Mouse (Mus musculus): ENCODE results near the gene Polh. TPM values are rescaled to one million over a fixed set of nuclear protein-coding genes. Genes with fewer than 3 reads are reported as not detected.

The Polh gene
- polyA plus RNA-seq, 1 experiment from 2014 or later: 12.6 TPM

DNA sequence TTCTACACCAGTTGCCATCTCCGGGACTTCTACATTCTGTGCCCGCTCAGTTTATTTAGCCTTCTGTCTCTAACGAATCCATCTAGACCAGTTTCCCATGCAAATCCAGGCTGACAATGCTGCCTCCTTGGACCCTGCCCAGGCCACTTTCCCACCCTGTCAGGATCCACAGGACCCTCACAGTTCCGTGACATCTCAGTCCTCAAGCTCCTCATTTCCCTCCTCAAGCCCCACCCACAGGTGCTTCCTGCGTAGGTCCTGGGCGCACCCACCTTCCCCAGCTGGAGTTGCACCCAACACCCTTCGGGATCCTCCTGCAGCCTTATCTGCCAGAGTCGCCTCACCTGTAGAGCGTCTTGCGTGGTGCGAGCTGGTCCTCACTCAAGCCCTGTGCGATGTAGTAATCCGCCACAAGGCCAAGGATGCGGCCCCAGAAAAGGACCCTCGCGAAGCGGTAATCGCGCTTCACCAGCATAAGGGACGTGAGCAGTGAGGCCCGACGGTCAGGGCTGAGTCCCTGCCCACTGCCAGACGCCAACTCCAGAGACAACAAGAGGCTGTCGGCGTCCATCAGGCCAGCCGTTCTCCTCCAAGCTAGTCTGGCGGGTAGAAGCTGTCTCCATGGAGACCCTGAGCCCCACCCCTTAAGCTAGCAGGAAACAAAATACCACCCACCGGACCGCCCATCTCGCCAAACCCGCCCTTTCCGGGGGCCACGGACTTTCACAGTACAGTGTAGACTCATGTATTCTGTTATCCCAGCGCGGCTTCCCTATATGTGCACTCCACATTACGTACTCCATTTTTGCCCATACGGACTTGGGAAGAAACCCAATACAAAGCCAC is 58.6 kb downstream of the Polh start, which contains the start of gene Rsph9:
Gene Rsph9, minus strand, starts transcription at position 639 of the 846 bp plus-strand sequence.
- Histone ChIP-seq H3K36me3 (peaks cover 37% of the 10 kb centered on the region), H3K9me3 (replicated peaks) (no peaks in the 10 kb centered on the region), H3K27me3 (ENCODE audit: low read depth, poor library complexity, severe bottlenecking) (peaks cover 9% of the 10 kb centered on the region; the same call in 1 of the 2 replicates), H3K4me1 (peaks cover 18% of the 10 kb centered on the region), H3K27ac (replicated peaks) (peak within 1 kb of the TSS; percentile 77), H3K4me3 (peak within 1 kb of the TSS; percentile 64)
- peak; percentile 81 for DNase-seq (ENCODE audit: low spot score)
- 7% methylated on average over 37 of the region's 37 CpGs for WGBS

GRCm38 (mm10) chr17:46139872-46140271 is 62.6 kb downstream of the Polh start:
- no peak for DNase-seq (ENCODE audit: low spot score)
- WGBS: 90% methylated on average over 3 of the region's 3 CpGs
- H3K27ac ChIP-seq (replicated peaks): no peak overlapping the region

GRCm38 (mm10) chr17:46138563-46139236 is 63.7 kb downstream of the Polh start:
- Histone ChIP-seq H3K4me1 (peaks cover 8% of the 10 kb centered on the region), H3K9me3 (replicated peaks) (0 out of 2 replicates have a peak, but pooled peaks cover 3% of the 10 kb centered on the region), H3K27me3 (ENCODE audit: low read depth, poor library complexity, severe bottlenecking) (peaks cover 9% of the 10 kb centered on the region; the same call in 1 of the 2 replicates), H3K4me3 (no peak overlapping the region), H3K27ac (replicated peaks) (no peak overlapping the region), H3K36me3 (peaks cover 6% of the 10 kb centered on the region; the same call in 1 of the 2 replicates)
- DNase-seq (ENCODE audit: low spot score): no peak
- 87% methylated on average over 8 of the region's 8 CpGs for WGBS

More at GRCm38 (mm10) chr17:46139872-46140271, 62.6 kb downstream of the Polh start:
- no peak overlapping the region for H3K4me3 ChIP-seq
- peaks cover 18% of the 10 kb centered on the region for H3K4me1 ChIP-seq
- H3K36me3 ChIP-seq: peaks cover 6% of the 10 kb centered on the region; the same call in 1 of the 2 replicates
- H3K27me3 ChIP-seq (ENCODE audit: low read depth, poor library complexity, severe bottlenecking): peaks cover 9% of the 10 kb centered on the region; the same call in 1 of the 2 replicates
- 0 out of 2 replicates have a peak, but pooled peaks cover 3% of the 10 kb centered on the region for H3K9me3 ChIP-seq (replicated peaks)

- H3K27ac ChIP-seq (replicated peaks): no peak overlapping the region
- no peak overlapping the region for H3K4me3 ChIP-seq
- DNase-seq (ENCODE audit: low spot score): no peak
- no peaks in the 10 kb centered on the region for H3K27me3 ChIP-seq (ENCODE audit: low read depth, poor library complexity, severe bottlenecking)
- 0 out of 2 replicates have a peak, but pooled peaks cover 6% of the 10 kb centered on the region for H3K4me1 ChIP-seq
- H3K9me3 ChIP-seq (replicated peaks): 0 out of 2 replicates have a peak, but pooled peaks cover 3% of the 10 kb centered on the region
- 75% methylated on average over 8 of the region's 8 CpGs for WGBS
- H3K36me3 ChIP-seq: peaks cover 30% of the 10 kb centered on the region
Measured at GRCm38 (mm10) chr17:46132862-46133261, 69.6 kb downstream of the Polh start.

GRCm38 (mm10) chr17:46132058-46132718 is 70.3 kb downstream of the Polh start:
- H3K36me3 ChIP-seq: peaks cover 37% of the 10 kb centered on the region
- peak; percentile 81 for DNase-seq (ENCODE audit: low spot score)
- 0 out of 2 replicates have a peak, but pooled peaks cover 3% of the 10 kb centered on the region for H3K9me3 ChIP-seq (replicated peaks)
- no peak overlapping the region; the same call in 1 of the 2 replicates for H3K27ac ChIP-seq (replicated peaks)
- 15% methylated on average over 12 of the region's 12 CpGs for WGBS
- H3K4me1 ChIP-seq: 0 out of 2 replicates have a peak, but pooled peaks cover 6% of the 10 kb centered on the region
- H3K27me3 ChIP-seq (ENCODE audit: low read depth, poor library complexity, severe bottlenecking): no peaks in the 10 kb centered on the region
- no peak overlapping the region for H3K4me3 ChIP-seq

DNA sequence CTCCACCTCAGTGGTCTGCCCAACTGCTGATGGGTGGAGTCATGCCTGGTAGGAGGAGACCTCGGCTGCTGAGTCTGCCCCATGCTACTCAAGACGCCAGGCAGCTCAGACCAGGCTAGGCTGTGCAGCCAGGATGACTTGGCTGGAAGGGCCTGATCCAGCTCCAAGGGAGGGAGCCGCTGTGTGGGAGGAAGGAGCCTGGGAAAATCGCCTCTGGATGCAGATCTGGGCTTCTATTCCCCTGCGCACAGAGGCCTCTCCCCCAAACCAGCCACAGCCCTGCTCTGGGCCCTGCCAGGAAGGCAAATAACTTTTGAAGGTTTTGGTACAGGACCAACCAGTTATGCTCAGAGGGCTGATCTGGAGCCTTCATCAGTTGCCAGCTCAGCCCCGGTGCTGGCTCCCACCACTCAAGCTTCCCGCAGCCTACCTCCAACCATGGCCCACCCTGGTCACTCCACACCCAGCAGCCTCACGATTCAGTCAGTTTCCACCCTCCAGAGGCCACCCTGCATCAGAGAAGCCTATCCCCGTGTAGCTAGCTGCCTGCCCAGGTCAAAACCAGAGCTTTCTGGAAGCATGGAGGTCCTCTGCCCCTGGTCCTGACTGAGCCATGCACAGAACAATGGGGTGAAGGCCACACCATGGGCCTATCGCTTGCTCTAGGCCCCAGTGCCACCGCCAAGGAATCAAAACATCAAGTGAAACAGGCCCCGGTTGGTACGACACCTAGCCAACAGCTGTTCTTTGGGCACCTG is 72.5 kb downstream of the Polh start:
- no peak for DNase-seq (ENCODE audit: low spot score)

GRCm38 (mm10) chr17:46127814-46128493 is 74.5 kb downstream of the Polh start:
- 0 out of 2 replicates have a peak, but pooled peaks cover 6% of the 10 kb centered on the region for H3K4me1 ChIP-seq
- WGBS: 90% methylated on average over 6 of the region's 6 CpGs
- H3K36me3 ChIP-seq: peaks cover 74% of the 10 kb centered on the region
- no peak for DNase-seq (ENCODE audit: low spot score)
- no peak overlapping the region for H3K27ac ChIP-seq (replicated peaks)
- H3K27me3 ChIP-seq (ENCODE audit: low read depth, poor library complexity, severe bottlenecking): no peaks in the 10 kb centered on the region
- no peak overlapping the region for H3K4me3 ChIP-seq
- H3K9me3 ChIP-seq (replicated peaks): no peaks in the 10 kb centered on the region

More for the DNA sequence above, 72.5 kb downstream of the Polh start:
- no peak overlapping the region for H3K27ac ChIP-seq (replicated peaks)
- no peaks in the 10 kb centered on the region for H3K27me3 ChIP-seq (ENCODE audit: low read depth, poor library complexity, severe bottlenecking)
- H3K36me3 ChIP-seq: peaks cover 54% of the 10 kb centered on the region
- 0 out of 2 replicates have a peak, but pooled peaks cover 6% of the 10 kb centered on the region for H3K4me1 ChIP-seq
- no peak overlapping the region for H3K4me3 ChIP-seq
- 81% methylated on average over 13 of the region's 13 CpGs for WGBS
- no peaks in the 10 kb centered on the region for H3K9me3 ChIP-seq (replicated peaks)

DNA sequence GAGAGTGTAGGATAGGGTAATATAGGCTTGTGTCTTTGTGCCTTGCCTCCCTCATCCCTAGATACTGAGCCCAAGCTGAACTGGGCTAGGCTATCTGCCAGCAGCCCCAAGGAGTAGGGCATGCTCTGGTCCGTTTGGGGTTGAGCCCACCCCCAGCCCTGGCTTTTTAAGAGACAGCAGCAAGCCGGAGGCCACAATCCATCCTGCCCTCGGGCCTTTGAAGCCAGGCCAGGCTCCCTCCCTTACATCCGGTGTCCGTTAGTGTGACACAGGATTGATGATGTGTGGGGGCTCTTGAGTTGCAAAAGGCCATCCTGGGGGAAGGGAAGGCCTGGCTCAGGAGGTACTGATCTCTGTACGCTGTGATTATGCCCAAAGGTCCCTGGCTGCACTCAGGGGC is 75.8 kb downstream of the Polh start:
- no peak for DNase-seq (ENCODE audit: low spot score)
- Histone ChIP-seq H3K9me3 (replicated peaks) (no peaks in the 10 kb centered on the region), H3K4me1 (no peaks in the 10 kb centered on the region), H3K27me3 (ENCODE audit: low read depth, poor library complexity, severe bottlenecking) (no peaks in the 10 kb centered on the region), H3K36me3 (peaks cover 87% of the 10 kb centered on the region), H3K4me3 (no peak overlapping the region), H3K27ac (replicated peaks) (no peak overlapping the region)
- 85% methylated on average over 6 of the region's 6 CpGs for WGBS

GRCm38 (mm10) chr17:46123953-46124700 is 78.3 kb downstream of the Polh start:
- H3K9me3 ChIP-seq (replicated peaks): no peaks in the 10 kb centered on the region
- peaks cover 90% of the 10 kb centered on the region for H3K36me3 ChIP-seq
- WGBS: 94% methylated on average over 12 of the region's 12 CpGs
- no peaks in the 10 kb centered on the region for H3K4me1 ChIP-seq
- H3K27ac ChIP-seq (replicated peaks): no peak overlapping the region
- H3K4me3 ChIP-seq: no peak overlapping the region
- H3K27me3 ChIP-seq (ENCODE audit: low read depth, poor library complexity, severe bottlenecking): no peaks in the 10 kb centered on the region
- no peak for DNase-seq (ENCODE audit: low spot score)

- Histone ChIP-seq H3K4me1 (no peaks in the 10 kb centered on the region), H3K9me3 (replicated peaks) (no peaks in the 10 kb centered on the region), H3K4me3 (no peak overlapping the region), H3K27ac (replicated peaks) (no peak overlapping the region), H3K27me3 (ENCODE audit: low read depth, poor library complexity, severe bottlenecking) (no peaks in the 10 kb centered on the region), H3K36me3 (peaks cover 90% of the 10 kb centered on the region)
- WGBS: 96% methylated on average over 4 of the region's 4 CpGs
- DNase-seq (ENCODE audit: low spot score): no peak
Measured at GRCm38 (mm10) chr17:46123285-46123684, 79.2 kb downstream of the Polh start.

- no peak overlapping the region for H3K27ac ChIP-seq (replicated peaks)
- WGBS: 94% methylated on average over 4 of the region's 4 CpGs
- H3K27me3 ChIP-seq (ENCODE audit: low read depth, poor library complexity, severe bottlenecking): no peaks in the 10 kb centered on the region
Measured at GRCm38 (mm10) chr17:46122791-46123190, 79.7 kb downstream of the Polh start.

More at GRCm38 (mm10) chr17:46122791-46123190, 79.7 kb downstream of the Polh start:
- Histone ChIP-seq H3K36me3 (peaks cover 90% of the 10 kb centered on the region), H3K4me3 (no peak overlapping the region), H3K4me1 (no peaks in the 10 kb centered on the region), H3K9me3 (replicated peaks) (no peaks in the 10 kb centered on the region)
- DNase-seq (ENCODE audit: low spot score): no peak
